Mouse (Mus musculus) lung, embryonic 16.5 days (tissue): ENCODE measurements around the gene Olfml1. TPM values are rescaled to one million over a fixed set of nuclear protein-coding genes. Genes with fewer than 3 reads are reported as not detected.
A peak's percentile ranks its signal among the peaks of the same experiment; 100 is the strongest.

ENCODE experiments used
- ATAC-seq: fragments of 200-750 bp; cut with Nextera tagmentation; 2 replicates; pipeline ENCODE4 v1.8.0; 2017; ENCODE audit warnings: low read depth, mild to moderate bottlenecking, moderate library complexity
- H3K27ac ChIP-seq: fragments of 300-500 bp; sonication (generic); 2 replicates; pipeline ENCODE4 v1.5.1; 2014; ENCODE audit warnings: mild to moderate bottlenecking, control low read depth, low read length
- H3K27me3 ChIP-seq: fragments of 300-500 bp; sonication (generic); 2 replicates; pipeline ENCODE4 v1.6.1; 2014; ENCODE audit warnings: low read depth, low read length, mixed read lengths; ENCODE audit not compliant: control insufficient read depth, insufficient read depth
- H3K36me3 ChIP-seq: fragments of 300-500 bp; sonication (generic); 2 replicates; pipeline ENCODE4 v1.6.1; 2014; ENCODE audit warnings: low read length; ENCODE audit not compliant: control insufficient read depth, insufficient read depth
- H3K4me1 ChIP-seq: fragments of 300-500 bp; sonication (generic); replicated peaks from 2 replicates; pipeline ENCODE4 v1.6.1; 2014; ENCODE audit warnings: low read length, mixed read lengths; ENCODE audit not compliant: control insufficient read depth, insufficient read depth
- H3K4me2 ChIP-seq: fragments of 300-500 bp; sonication (generic); 2 replicates; pipeline ENCODE4 v1.6.1; 2014; ENCODE audit warnings: low read depth, low read length, control low read depth
- H3K4me3 ChIP-seq: fragments of 300-500 bp; sonication (generic); 2 replicates; pipeline ENCODE4 v1.5.1; 2014; ENCODE audit warnings: mild to moderate bottlenecking, low read length, control low read depth
- H3K9ac ChIP-seq: fragments of 300-500 bp; sonication (generic); 2 replicates; pipeline ENCODE4 v1.6.1; 2014; ENCODE audit warnings: low read length, control low read depth
- H3K9me3 ChIP-seq: fragments of 300-500 bp; sonication (generic); 2 replicates; pipeline ENCODE4 v1.6.1; 2016; ENCODE audit warnings: low read length; ENCODE audit not compliant: control insufficient read depth
- WGBS: fragments of 180-500 bp; shearing (Covaris S2); extraction: QIAGEN DNeasy Blood & Tissue Kit; methylation state at CpG from one replicate; pipeline ENCODE4 v1.1.7; 2014; 5-methylcytosine and 5-hydroxymethylcytosine counted together
- polyA plus RNA-seq: library from polyadenylated mRNA; unstranded; fragments of >200 nt; fragmentation: Nextera tagmentation; extraction: Ambion mirVana; gene quantifications from 2 replicates; pipeline ENCODE4 v1.2.1, GENCODE M21; 2015

The Olfml1 gene
- polyA plus RNA-seq, 1 experiment from 2014 or later, result 16.6 TPM

DNA sequence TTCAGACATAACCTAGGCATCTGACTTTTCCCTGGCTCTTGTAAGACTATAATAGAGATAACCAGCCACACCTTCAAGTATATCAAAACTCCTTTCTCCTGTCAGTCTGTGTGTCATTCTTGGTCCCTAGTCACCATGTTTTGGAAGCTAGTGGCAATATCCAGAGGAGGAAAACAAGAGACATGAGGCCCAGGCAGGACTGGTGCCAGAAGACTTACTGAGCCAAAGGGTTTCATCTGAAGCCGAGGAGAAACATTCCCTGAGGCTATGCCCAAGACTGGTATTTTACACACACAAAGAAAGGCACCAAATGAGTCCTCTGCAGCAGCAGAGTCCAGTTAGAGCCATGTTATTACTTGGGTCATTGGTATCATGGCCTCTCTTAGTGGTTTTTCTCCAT lies 22.2 kb upstream of the Olfml1 start:
- ATAC-seq, result no peak
- Histone ChIP-seq H3K27me3 (no peaks in the 10 kb centered on the region), H3K36me3 (no peaks in the 10 kb centered on the region), H3K4me3 (no peak overlapping the region), H3K27ac (no peak overlapping the region), H3K9ac (no peak overlapping the region), H3K4me2 (no peak overlapping the region), H3K4me1 (no peaks in the 10 kb centered on the region), H3K9me3 (no peaks in the 10 kb centered on the region)
- 61% methylated on average over 1 of the region's 1 CpGs for WGBS

GRCm38 (mm10) chr7:107547872-107548271 lies 19.4 kb upstream of the Olfml1 start:
- Histone ChIP-seq H3K27ac (no peak overlapping the region), H3K4me3 (no peak overlapping the region), H3K4me1 (no peaks in the 10 kb centered on the region), H3K27me3 (no peaks in the 10 kb centered on the region), H3K4me2 (no peak overlapping the region), H3K9ac (no peak overlapping the region), H3K36me3 (no peaks in the 10 kb centered on the region), H3K9me3 (no peaks in the 10 kb centered on the region)
- WGBS, result 86% methylated on average over 3 of the region's 3 CpGs
- ATAC-seq, result no peak

GRCm38 (mm10) chr7:107553461-107553860 lies 13.8 kb upstream of the Olfml1 start:
- ATAC-seq, result no peak
- H3K9me3 ChIP-seq, result no peaks in the 10 kb centered on the region
- H3K9ac ChIP-seq, result no peak overlapping the region
- H3K27me3 ChIP-seq, result no peaks in the 10 kb centered on the region
- no peak overlapping the region for H3K4me2 ChIP-seq
- H3K4me1 ChIP-seq, result no peaks in the 10 kb centered on the region
- no peaks in the 10 kb centered on the region for H3K36me3 ChIP-seq
- H3K4me3 ChIP-seq, result no peak overlapping the region
- 53% methylated on average over 1 of the region's 1 CpGs for WGBS
- no peak overlapping the region for H3K27ac ChIP-seq

DNA sequence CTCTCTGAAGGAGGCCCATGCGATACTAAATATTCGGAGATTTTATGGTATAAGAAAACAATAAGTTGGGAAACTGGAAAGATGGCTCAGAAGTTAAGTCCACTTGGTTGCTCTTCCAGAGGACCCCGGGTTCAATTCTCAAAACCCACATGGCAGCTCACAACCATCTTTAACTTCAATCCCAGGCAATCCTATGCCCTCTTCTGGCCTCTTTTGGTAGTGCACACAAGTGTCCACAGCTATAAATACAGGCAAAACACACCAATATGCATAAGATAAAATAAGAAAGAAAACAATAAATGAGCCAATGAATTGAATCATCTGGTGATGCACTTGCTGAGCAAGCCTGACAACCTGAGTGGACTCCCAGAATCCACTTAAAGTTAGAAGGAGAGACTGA lies 11.3 kb upstream of the Olfml1 start:
- no peak overlapping the region for H3K27ac ChIP-seq
- no peak overlapping the region for H3K4me2 ChIP-seq
- no peak for ATAC-seq
- no peaks in the 10 kb centered on the region for H3K4me1 ChIP-seq
- no peaks in the 10 kb centered on the region for H3K27me3 ChIP-seq
- H3K9me3 ChIP-seq, result no peaks in the 10 kb centered on the region
- H3K36me3 ChIP-seq, result no peaks in the 10 kb centered on the region
- H3K9ac ChIP-seq, result no peak overlapping the region
- no peak overlapping the region for H3K4me3 ChIP-seq
- WGBS, result 89% methylated on average over 3 of the region's 3 CpGs

- Histone ChIP-seq H3K27me3 (no peaks in the 10 kb centered on the region), H3K27ac (no peak overlapping the region), H3K4me3 (no peak overlapping the region), H3K36me3 (no peaks in the 10 kb centered on the region), H3K4me1 (no peaks in the 10 kb centered on the region), H3K9me3 (no peaks in the 10 kb centered on the region), H3K4me2 (no peak overlapping the region), H3K9ac (no peak overlapping the region)
- 50% methylated on average over 2 of the region's 2 CpGs for WGBS
- ATAC-seq, result no peak
Measured at GRCm38 (mm10) chr7:107560675-107561074, 6.6 kb upstream of the Olfml1 start.

DNA sequence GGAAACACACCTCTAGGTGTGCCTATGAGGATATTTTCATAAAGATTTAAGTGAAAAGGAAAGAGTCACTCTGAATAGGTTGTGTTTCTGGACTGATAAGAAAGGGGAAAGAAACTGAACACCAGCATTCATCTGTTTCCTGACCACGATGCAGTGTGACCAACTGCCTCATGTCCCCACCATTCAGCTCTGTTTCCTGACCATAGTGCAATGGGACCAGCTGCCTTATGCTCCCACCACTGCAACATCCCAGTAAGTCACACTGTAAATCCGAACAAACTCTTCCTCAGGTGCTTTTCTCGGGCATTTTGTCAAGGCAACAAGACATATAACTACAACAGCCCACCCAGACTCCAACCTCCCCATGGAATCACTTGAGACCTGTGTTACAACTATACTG lies 5.7 kb upstream of the Olfml1 start:
- H3K36me3 ChIP-seq, result no peaks in the 10 kb centered on the region
- 70% methylated on average over 3 of the region's 3 CpGs for WGBS
- no peak for ATAC-seq
- H3K27me3 ChIP-seq, result no peaks in the 10 kb centered on the region
- H3K4me2 ChIP-seq, result no peak overlapping the region
- H3K9me3 ChIP-seq, result no peaks in the 10 kb centered on the region
- H3K27ac ChIP-seq, result no peak overlapping the region
- H3K4me3 ChIP-seq, result no peak overlapping the region
- no peaks in the 10 kb centered on the region for H3K4me1 ChIP-seq
- H3K9ac ChIP-seq, result no peak overlapping the region

DNA sequence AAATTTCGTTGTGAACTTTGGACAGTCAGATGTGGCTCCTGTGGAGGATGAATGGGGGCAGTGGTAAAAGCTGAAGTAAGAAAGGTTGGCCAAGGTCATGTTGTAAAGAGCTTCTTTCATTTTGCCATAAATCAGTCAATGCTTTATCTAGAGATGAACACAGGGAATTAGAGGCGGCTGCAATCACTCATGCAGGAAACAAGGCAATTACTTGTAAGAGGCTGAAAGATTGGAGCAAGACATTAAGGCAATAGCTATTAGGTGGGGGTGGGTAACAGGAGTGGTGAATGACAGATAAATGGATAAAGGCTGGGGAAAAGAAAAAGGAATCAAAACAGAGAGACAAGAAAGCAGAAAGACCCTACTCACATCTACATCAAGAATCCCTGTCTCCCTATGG lies 3.5 kb upstream of the Olfml1 start:
- H3K4me2 ChIP-seq, result no peak overlapping the region
- H3K27ac ChIP-seq, result no peak overlapping the region
- ATAC-seq, result no peak
- H3K36me3 ChIP-seq, result no peaks in the 10 kb centered on the region
- no peak overlapping the region for H3K9ac ChIP-seq
- H3K4me1 ChIP-seq, result no peaks in the 10 kb centered on the region
- 54% methylated on average over 2 of the region's 2 CpGs for WGBS
- H3K27me3 ChIP-seq, result no peaks in the 10 kb centered on the region
- no peaks in the 10 kb centered on the region for H3K9me3 ChIP-seq
- H3K4me3 ChIP-seq, result no peak overlapping the region

DNA sequence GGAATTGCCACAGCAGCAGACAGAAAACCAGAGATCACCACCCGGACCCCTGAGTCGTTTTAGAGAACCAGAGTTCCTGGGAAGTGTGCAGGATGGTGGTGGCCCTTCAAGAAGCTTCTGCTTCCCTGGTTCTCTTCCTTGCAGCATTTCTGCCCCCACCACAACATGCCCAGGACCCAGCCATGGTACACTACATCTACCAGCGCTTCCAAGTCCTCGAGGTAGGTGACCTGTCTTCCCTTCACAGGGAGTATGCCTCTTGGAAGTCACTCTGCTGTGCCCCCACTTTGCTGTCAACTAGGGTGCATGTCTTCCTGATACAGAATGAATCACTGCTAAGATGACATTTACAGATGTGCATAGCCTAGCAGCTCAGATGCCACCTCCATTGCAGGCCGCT lies 428 bp downstream of the Olfml1 start:
- Histone ChIP-seq H3K4me1 (no peaks in the 10 kb centered on the region), H3K9me3 (peaks cover 3% of the 10 kb centered on the region; the same call in 1 of the 2 replicates), H3K27ac (peak overlapping the region; percentile 85), H3K36me3 (peaks cover 8% of the 10 kb centered on the region), H3K4me3 (peak overlapping the region; percentile 42), H3K4me2 (peak overlapping the region; percentile 49), H3K9ac (peak overlapping the region; percentile 56), H3K27me3 (no peaks in the 10 kb centered on the region)
- ATAC-seq, result no peak
- 52% methylated on average over 5 of the region's 5 CpGs for WGBS

DNA sequence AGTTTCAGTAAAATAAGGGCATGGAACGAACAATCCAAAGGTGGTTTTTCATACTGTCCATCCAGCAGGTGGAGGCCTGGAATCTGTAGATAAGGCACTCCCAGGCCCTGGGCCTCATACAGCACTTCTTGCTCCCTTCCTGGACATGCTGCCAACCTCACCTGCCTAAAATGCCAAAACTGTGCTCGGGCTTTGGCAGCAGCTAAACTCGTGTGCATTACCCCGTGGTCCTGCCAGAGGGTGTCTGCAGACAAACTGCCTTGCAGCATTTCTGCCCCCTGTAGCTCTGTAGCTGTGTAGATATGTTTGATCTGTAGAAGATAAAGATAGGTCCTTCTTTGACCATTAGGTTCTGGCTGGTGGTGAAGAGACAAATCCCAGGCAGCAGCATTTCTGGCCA lies 1.7 kb downstream of the Olfml1 start:
- H3K4me2 ChIP-seq, result peak overlapping the region; percentile 45
- H3K4me3 ChIP-seq, result peak overlapping the region; percentile 29
- H3K9ac ChIP-seq, result peak overlapping the region; percentile 21
- H3K4me1 ChIP-seq, result no peaks in the 10 kb centered on the region
- 36% methylated on average over 4 of the region's 4 CpGs for WGBS
- H3K27me3 ChIP-seq, result no peaks in the 10 kb centered on the region
- H3K27ac ChIP-seq, result no peak overlapping the region
- ATAC-seq, result no peak
- H3K9me3 ChIP-seq, result peaks cover 3% of the 10 kb centered on the region; the same call in 1 of the 2 replicates
- H3K36me3 ChIP-seq, result peaks cover 8% of the 10 kb centered on the region

- Histone ChIP-seq H3K4me1 (no peaks in the 10 kb centered on the region), H3K27me3 (no peaks in the 10 kb centered on the region), H3K4me2 (no peak overlapping the region), H3K27ac (no peak overlapping the region), H3K9ac (no peak overlapping the region), H3K36me3 (peaks cover 11% of the 10 kb centered on the region), H3K4me3 (no peak overlapping the region), H3K9me3 (peaks cover 3% of the 10 kb centered on the region; the same call in 1 of the 2 replicates)
- no peak for ATAC-seq
- WGBS, result 54% methylated on average over 2 of the region's 2 CpGs
Measured at GRCm38 (mm10) chr7:107573856-107574255, 6.6 kb downstream of the Olfml1 start.
